Mouse (Mus musculus) heart, embryonic 16.5 days (tissue): ENCODE data around the gene Agfg1. TPM values are rescaled to one million over a fixed set of nuclear protein-coding genes. Genes with fewer than 3 reads are reported as not detected.
A peak's percentile ranks its signal among the peaks of the same experiment; 100 is the strongest.

Source experiments
- ATAC-seq: fragments of 200-750 bp; cut with Nextera tagmentation; replicated peaks from 2 replicates; pipeline ENCODE4 v1.8.0; 2017; ENCODE audit warnings: moderate number of reproducible peaks; ENCODE audit not compliant: insufficient read depth, low FRiP score; ENCODE audit errors: extremely low read depth
- H3K27ac ChIP-seq: fragments of 300-500 bp; sonication (generic); 2 replicates; pipeline ENCODE4 v1.5.1; 2014; ENCODE audit warnings: mild to moderate bottlenecking, low read length, control low read depth, moderate library complexity
- H3K27me3 ChIP-seq: fragments of 300-500 bp; sonication (generic); 2 replicates; pipeline ENCODE4 v1.6.1; 2014; ENCODE audit warnings: low read length, mixed read lengths; ENCODE audit not compliant: control insufficient read depth, insufficient read depth
- H3K36me3 ChIP-seq: fragments of 300-500 bp; sonication (generic); 2 replicates; pipeline ENCODE4 v1.6.1; 2014; ENCODE audit not compliant: control insufficient read depth, insufficient read depth
- H3K4me1 ChIP-seq: fragments of 300-500 bp; sonication (generic); 2 replicates; pipeline ENCODE4 v1.6.1; 2014; ENCODE audit warnings: low read length, mixed read lengths; ENCODE audit not compliant: control insufficient read depth, insufficient read depth
- H3K4me2 ChIP-seq: fragments of 300-500 bp; sonication (generic); 2 replicates; pipeline ENCODE4 v1.6.1; 2014; ENCODE audit warnings: low read depth, mild to moderate bottlenecking, control low read depth, low read length
- H3K4me3 ChIP-seq: fragments of 300-500 bp; sonication (generic); 2 replicates; pipeline ENCODE4 v1.5.1; 2014; ENCODE audit warnings: mild to moderate bottlenecking, control low read depth, low read length
- H3K9ac ChIP-seq: fragments of 300-500 bp; sonication (generic); 2 replicates; pipeline ENCODE4 v1.6.1; 2014; ENCODE audit warnings: low read length, control low read depth
- H3K9me3 ChIP-seq: fragments of 300-500 bp; sonication (generic); replicated peaks from 2 replicates; pipeline ENCODE4 v1.6.1; 2016; ENCODE audit warnings: low read length; ENCODE audit not compliant: control insufficient read depth
- WGBS: fragments of 180-500 bp; shearing (Covaris S2); extraction: QIAGEN DNeasy Blood & Tissue Kit; methylation state at CpG from one replicate; pipeline ENCODE4 v1.1.7; 2014; 5-methylcytosine and 5-hydroxymethylcytosine counted together
- polyA plus RNA-seq: library from polyadenylated mRNA; unstranded; fragments of >200 nt; fragmentation: Nextera tagmentation; extraction: Ambion mirVana; gene quantifications from 2 replicates; pipeline ENCODE4 v1.2.1, GENCODE M21; 2015

Gene Agfg1
- polyA plus RNA-seq, 1 experiment from 2014 or later, result 30.4 TPM

GRCm38 (mm10) chr1:82798922-82799321 lies 40.4 kb upstream of the Agfg1 start:
- Histone ChIP-seq H3K27ac (no peak overlapping the region), H3K4me1 (peaks cover 3% of the 10 kb centered on the region), H3K27me3 (no peaks in the 10 kb centered on the region), H3K4me3 (no peak overlapping the region), H3K9ac (no peak overlapping the region), H3K4me2 (no peak overlapping the region), H3K9me3 (no peaks in the 10 kb centered on the region), H3K36me3 (no peaks in the 10 kb centered on the region)
- WGBS, result 74% methylated on average over 4 of the region's 4 CpGs
- no peak for ATAC-seq

DNA sequence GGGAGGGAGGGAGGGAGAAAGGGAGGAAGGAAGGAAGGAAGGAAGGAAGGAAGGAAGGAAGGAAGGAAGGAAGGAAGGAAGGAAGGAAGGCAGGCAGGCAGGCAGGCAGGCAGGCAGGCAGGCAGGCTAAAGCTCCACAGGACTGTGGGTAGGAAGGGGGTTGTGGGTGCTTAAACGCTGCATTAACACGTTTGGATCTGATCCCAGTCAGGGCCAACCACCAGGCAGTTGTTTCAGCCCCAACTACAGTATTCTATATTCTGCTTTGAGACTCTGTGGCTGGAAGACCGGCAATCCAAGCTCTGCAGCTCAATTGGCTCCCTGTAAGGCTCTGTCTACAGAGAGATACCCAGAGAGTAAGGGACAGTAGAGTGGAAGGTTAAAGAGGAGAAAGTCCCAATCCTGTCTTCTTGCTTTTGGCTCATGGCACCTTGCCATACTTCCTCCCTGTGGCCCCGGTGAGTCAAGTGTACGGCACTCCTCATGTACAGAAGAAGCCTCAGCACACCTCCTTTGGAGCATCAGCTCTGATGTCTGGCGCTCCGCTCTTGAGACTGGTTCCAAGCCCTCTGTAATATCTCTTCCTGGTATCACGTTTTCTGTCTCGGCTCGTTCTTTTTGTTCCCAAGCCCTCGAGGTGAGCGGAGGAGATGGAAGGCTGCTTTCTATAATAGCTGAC lies 38.0 kb upstream of the Agfg1 start:
- Histone ChIP-seq H3K4me2 (no peak overlapping the region), H3K4me1 (peaks cover 8% of the 10 kb centered on the region), H3K9me3 (no peaks in the 10 kb centered on the region), H3K9ac (no peak overlapping the region), H3K4me3 (no peak overlapping the region), H3K27me3 (no peaks in the 10 kb centered on the region), H3K36me3 (no peaks in the 10 kb centered on the region), H3K27ac (no peak overlapping the region)
- ATAC-seq, result no peak
- 57% methylated on average over 12 of the region's 12 CpGs for WGBS

GRCm38 (mm10) chr1:82803608-82804007 lies 35.7 kb upstream of the Agfg1 start:
- H3K36me3 ChIP-seq, result no peaks in the 10 kb centered on the region
- H3K4me1 ChIP-seq, result peaks cover 8% of the 10 kb centered on the region
- H3K27ac ChIP-seq, result no peak overlapping the region
- H3K4me3 ChIP-seq, result no peak overlapping the region
- no peak overlapping the region for H3K4me2 ChIP-seq
- H3K27me3 ChIP-seq, result no peaks in the 10 kb centered on the region
- H3K9me3 ChIP-seq, result no peaks in the 10 kb centered on the region
- ATAC-seq, result no peak
- H3K9ac ChIP-seq, result no peak overlapping the region
- WGBS, result 74% methylated on average over 7 of the region's 7 CpGs

GRCm38 (mm10) chr1:82804059-82804458 lies 35.2 kb upstream of the Agfg1 start:
- H3K9me3 ChIP-seq, result no peaks in the 10 kb centered on the region
- H3K27ac ChIP-seq, result no peak overlapping the region
- no peaks in the 10 kb centered on the region for H3K36me3 ChIP-seq
- H3K9ac ChIP-seq, result no peak overlapping the region
- H3K4me1 ChIP-seq, result peaks cover 10% of the 10 kb centered on the region
- WGBS, result 79% methylated on average over 1 of the region's 1 CpGs
- H3K4me2 ChIP-seq, result no peak overlapping the region
- no peaks in the 10 kb centered on the region for H3K27me3 ChIP-seq
- no peak for ATAC-seq
- no peak overlapping the region for H3K4me3 ChIP-seq

DNA sequence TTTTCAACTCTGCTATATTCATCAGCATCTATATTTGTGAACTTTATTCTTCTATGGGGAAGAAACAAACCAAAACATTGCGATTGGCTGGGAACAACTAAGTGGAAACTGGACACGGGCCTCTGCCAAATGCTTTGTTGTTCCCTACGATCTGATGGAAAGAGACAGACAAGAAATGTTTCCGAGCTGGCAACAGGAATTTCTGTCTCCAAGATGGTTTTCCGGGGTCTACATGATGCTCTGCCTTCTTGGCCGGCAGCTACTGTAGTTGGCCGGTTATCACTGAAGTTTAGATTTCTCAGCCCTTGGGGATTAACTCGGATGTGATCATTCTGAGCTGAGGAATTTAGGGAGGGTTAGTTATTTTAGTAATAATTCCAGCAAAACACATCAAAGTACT lies 32.9 kb upstream of the Agfg1 start:
- H3K27me3 ChIP-seq, result no peaks in the 10 kb centered on the region
- no peak for ATAC-seq

DNA sequence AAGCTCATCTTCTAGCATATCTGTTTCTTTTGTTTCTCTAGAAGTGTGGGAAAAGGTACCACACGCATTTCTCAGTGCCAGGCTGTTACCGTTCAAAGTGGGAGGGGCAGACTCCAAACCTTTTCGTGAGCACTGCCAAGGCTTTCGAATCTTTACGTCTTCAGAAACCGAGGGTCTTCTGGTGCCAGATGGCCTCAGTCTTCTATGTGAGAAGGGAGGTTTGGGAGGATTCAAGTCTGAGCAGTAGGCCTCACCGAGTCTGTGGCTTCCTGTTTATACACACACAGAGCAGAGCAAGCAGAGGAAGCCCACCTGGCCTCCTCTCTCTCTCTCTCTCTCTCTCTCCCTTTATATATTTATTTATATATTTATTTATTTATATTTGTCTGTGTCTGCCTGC lies 32.1 kb upstream of the Agfg1 start:
- 65% methylated on average over 7 of the region's 7 CpGs for WGBS
- H3K27ac ChIP-seq, result peak overlapping the region; percentile 70; the same call in 1 of the 2 replicates
- no peaks in the 10 kb centered on the region for H3K36me3 ChIP-seq
- peaks cover 8% of the 10 kb centered on the region; the same call in 1 of the 2 replicates for H3K4me1 ChIP-seq
- no peak overlapping the region for H3K4me2 ChIP-seq
- H3K9ac ChIP-seq, result no peak overlapping the region
- peak; percentile 62; the same call in 1 of the 2 replicates for ATAC-seq
- H3K9me3 ChIP-seq, result no peaks in the 10 kb centered on the region
- no peak overlapping the region for H3K4me3 ChIP-seq
- no peaks in the 10 kb centered on the region for H3K27me3 ChIP-seq

More for the DNA sequence above, 32.9 kb upstream of the Agfg1 start:
- no peaks in the 10 kb centered on the region for H3K36me3 ChIP-seq
- no peak overlapping the region for H3K9ac ChIP-seq
- H3K27ac ChIP-seq, result peak overlapping the region; percentile 70
- no peaks in the 10 kb centered on the region for H3K9me3 ChIP-seq
- WGBS, result 56% methylated on average over 8 of the region's 8 CpGs
- no peak overlapping the region for H3K4me2 ChIP-seq
- H3K4me1 ChIP-seq, result peaks cover 9% of the 10 kb centered on the region
- H3K4me3 ChIP-seq, result no peak overlapping the region

DNA sequence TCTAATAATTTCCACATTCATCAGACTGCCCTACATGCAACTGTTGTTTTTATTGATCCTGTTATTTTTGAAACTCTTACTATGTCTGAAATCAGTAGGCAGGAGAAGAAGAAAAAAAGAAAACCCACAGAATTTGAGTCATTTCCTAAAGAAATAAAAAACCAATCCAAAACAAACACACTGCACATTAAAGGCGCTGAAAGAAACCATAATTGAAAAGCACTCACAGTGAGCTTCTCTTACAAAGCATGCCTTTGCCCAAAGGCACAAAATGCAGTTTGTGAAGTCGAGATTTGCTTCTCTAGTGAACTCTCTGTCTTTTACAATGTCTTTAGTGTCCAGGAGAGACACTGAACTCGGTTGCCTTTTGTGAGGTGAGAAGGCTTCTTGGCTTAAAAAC lies 30.7 kb upstream of the Agfg1 start:
- H3K4me2 ChIP-seq, result no peak overlapping the region
- no peak overlapping the region for H3K4me3 ChIP-seq
- no peak overlapping the region for H3K9ac ChIP-seq
- WGBS, result 60% methylated on average over 3 of the region's 3 CpGs
- no peaks in the 10 kb centered on the region for H3K36me3 ChIP-seq
- peaks cover 8% of the 10 kb centered on the region; the same call in 1 of the 2 replicates for H3K4me1 ChIP-seq
- no peak for ATAC-seq
- H3K27ac ChIP-seq, result peak overlapping the region; percentile 15
- no peaks in the 10 kb centered on the region for H3K9me3 ChIP-seq
- no peaks in the 10 kb centered on the region for H3K27me3 ChIP-seq

- Histone ChIP-seq H3K36me3 (no peaks in the 10 kb centered on the region), H3K9me3 (no peaks in the 10 kb centered on the region), H3K4me2 (no peak overlapping the region), H3K27ac (no peak overlapping the region), H3K4me1 (peaks cover 9% of the 10 kb centered on the region), H3K4me3 (no peak overlapping the region), H3K9ac (no peak overlapping the region), H3K27me3 (no peaks in the 10 kb centered on the region)
- WGBS, result 52% methylated on average over 1 of the region's 1 CpGs
- no peak for ATAC-seq
These were observed 27.5 kb upstream of the Agfg1 start for GRCm38 (mm10) chr1:82811766-82812165.

DNA sequence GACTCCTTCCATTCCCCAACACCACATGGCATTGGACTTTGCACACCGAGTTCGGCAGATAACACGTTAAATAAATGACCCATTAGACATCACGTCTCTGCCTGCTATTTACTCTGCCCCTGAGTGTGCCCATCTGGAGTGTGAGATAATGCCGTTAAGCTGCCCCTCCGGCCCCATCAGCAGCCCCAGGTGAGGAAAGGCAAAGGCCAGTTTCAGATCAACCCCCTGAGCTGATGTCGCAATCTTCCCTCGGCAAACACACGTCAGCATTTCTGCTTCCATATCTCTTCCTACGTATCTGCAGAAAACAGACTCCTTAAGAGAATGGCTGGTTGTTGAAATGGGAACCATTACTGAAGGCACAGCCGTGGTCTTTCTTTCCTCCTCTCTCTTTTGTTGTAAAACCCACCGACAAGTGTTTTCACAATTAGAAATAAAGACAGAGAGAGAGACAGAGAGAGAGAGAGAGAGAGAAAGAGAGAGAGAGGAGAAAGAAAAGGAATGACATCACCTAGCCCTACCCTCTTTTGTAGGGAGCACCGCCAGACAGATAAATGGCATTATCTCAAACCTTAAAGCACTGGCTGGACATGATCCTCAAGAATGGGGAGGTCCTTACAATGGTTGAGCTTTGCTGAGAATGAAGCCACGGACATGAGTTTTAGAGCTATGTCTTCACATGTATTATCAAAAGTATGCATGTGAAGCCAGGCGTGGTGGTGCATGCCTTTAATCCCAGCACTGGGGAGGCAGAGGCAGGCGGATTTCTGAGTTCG lies 23.2 kb upstream of the Agfg1 start:
- Histone ChIP-seq H3K4me2 (peak overlapping the region; percentile 63), H3K27ac (no peak overlapping the region), H3K27me3 (no peaks in the 10 kb centered on the region), H3K9ac (no peak overlapping the region; the same call in 1 of the 2 replicates), H3K9me3 (no peaks in the 10 kb centered on the region), H3K4me3 (peak overlapping the region; percentile 15), H3K36me3 (no peaks in the 10 kb centered on the region), H3K4me1 (peaks cover 9% of the 10 kb centered on the region)
- WGBS, result 28% methylated on average over 17 of the region's 17 CpGs
- peak; percentile 65 for ATAC-seq
